Mouse (Mus musculus) bone marrow macrophage, adult 2 months (primary cell): ENCODE measurements around the gene Isx. TPM values are rescaled to one million over a fixed set of nuclear protein-coding genes. Genes with fewer than 3 reads are reported as not detected.
A peak's percentile ranks its signal among the peaks of the same experiment; 100 is the strongest.

Experiments used
- H3K27ac ChIP-seq: 2 replicates; pipeline ENCODE4 v1.5.1; 2012; ENCODE audit warnings: low read depth, low read length; ENCODE audit not compliant: insufficient read depth
- H3K4me1 ChIP-seq: 2 replicates; pipeline ENCODE4 v1.6.1; 2012; ENCODE audit warnings: low read length; ENCODE audit not compliant: control insufficient read depth, insufficient read depth
- H3K4me3 ChIP-seq: 2 replicates; pipeline ENCODE4 v1.5.1; 2012; ENCODE audit warnings: mild to moderate bottlenecking, low read length, moderate library complexity; ENCODE audit not compliant: insufficient read depth
- CTCF ChIP-seq: IDR thresholded peaks from 2 replicates; pipeline ENCODE4 v1.5.1; 2012; ENCODE audit warnings: low read depth, mild to moderate bottlenecking, low read length, moderate library complexity
- POLR2A ChIP-seq: IDR thresholded peaks from 2 replicates; pipeline ENCODE4 v1.6.1; 2012; ENCODE audit warnings: mild to moderate bottlenecking, low read depth, low read length, borderline replicate concordance
- polyA plus RNA-seq: library from polyadenylated mRNA; stranded (reverse); fragments of >200 nt; gene quantifications from 2 replicates; pipeline ENCODE4 v1.2.4, GENCODE M21; 2012; ENCODE audit not compliant: missing spikeins, insufficient read depth, insufficient read length

The Isx gene
- polyA plus RNA-seq, 1 experiment, result not detected

DNA sequence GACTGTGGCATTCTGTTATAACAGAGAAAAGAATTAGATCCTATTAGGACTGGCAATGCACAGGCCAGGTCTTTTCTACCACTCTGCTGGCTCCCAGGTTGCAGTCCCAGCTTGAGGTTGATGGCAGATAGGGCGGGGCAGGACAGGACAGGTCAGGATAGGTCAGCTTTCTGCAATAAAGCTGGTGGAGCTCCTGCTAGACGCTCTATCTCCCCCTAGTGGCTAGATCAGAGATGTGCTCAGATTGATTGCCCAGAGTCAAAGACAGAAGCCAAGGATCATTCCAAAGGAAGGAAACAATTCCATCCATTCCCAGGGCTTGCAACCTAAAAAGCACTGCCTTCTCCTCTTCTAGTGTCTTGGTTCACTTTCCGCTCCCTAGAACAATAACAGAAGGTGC, 57.8 kb downstream of the Isx start:
- Histone ChIP-seq H3K4me3 (no peak overlapping the region), H3K27ac (no peak overlapping the region), H3K4me1 (no peaks in the 10 kb centered on the region)
- TF ChIP-seq POLR2A, result no peak
- TF ChIP-seq CTCF, result no peak

DNA sequence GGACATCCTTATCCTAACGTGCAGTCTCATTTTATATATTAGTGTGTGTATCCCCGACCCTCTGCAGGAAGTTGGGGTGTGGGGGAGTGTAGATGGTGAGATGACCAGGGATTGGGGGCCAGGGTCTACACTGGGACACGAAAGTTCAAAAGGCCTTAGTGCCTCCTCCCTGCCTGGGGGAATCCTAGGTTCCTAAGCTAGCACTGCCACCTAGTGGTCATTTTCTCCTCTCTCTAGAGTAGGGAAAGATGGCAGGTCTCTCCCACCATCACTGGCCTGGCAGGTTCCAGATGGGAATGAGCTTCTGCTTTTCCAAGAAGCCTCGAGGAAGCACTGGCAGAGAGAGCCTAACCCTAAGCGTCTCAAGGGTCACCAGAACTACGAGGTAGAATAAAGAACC, 62.3 kb downstream of the Isx start:
- TF ChIP-seq POLR2A, result no peak
- TF ChIP-seq CTCF, result peak; percentile 73
- H3K27ac ChIP-seq, result no peak overlapping the region
- H3K4me3 ChIP-seq, result no peak overlapping the region
- no peaks in the 10 kb centered on the region for H3K4me1 ChIP-seq

DNA sequence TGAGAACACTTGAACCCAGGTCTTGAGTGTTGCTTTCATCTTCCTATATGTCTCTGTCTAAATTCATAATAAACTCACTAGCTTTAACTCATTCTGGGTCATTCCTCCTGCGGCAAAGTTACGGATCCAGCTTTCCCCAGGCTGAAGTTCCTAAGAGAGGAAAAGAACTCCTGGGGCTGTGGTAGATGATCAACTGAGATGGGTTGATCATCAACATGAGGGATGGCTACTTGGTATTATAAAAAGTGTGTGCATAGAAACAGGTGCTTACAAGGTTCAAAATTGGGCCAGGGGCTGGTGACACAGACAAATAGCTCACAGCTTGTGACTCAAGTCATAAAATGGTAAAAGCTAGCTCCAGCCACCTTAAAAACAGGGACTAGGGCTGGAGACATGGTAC, 63.7 kb downstream of the Isx start:
- no peaks in the 10 kb centered on the region for H3K4me1 ChIP-seq
- TF ChIP-seq POLR2A (no peak), CTCF (no peak)
- no peak overlapping the region for H3K27ac ChIP-seq
- no peak overlapping the region for H3K4me3 ChIP-seq

DNA sequence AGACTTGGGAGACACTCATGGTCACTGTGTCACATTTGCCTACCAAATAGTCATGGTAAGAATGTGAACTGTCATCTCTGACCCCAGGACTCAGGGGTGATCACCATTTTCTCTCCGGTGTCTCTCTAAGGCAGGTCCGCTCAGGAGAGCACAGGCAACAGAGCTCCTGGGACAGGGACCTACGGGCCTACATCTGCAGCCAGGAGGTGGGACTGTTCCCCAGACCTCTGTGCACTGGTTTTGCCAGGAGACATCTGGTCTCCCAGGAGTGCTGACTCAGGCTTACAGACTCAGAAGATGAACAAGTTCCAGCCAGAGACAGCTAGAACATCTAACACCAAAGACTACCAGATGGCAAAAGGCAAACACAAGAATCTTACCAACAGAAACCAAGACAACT, 69.1 kb downstream of the Isx start:
- TF ChIP-seq POLR2A, result no peak
- TF ChIP-seq CTCF, result no peak
- Histone ChIP-seq H3K27ac (no peak overlapping the region), H3K4me1 (no peaks in the 10 kb centered on the region), H3K4me3 (no peak overlapping the region)

Other genes starting within 250 kb of the Isx start
- 21.9 and 24.1 TPM in 2 replicates for gene Hmgxb4, start 120.2 kb downstream of the Isx start, polyA plus RNA-seq
- 43.3 and 44.6 TPM in 2 replicates for gene Tom1, start 160.5 kb downstream of the Isx start, polyA plus RNA-seq
- 346 and 386 TPM in 2 replicates for gene Hmox1, start 220.4 kb downstream of the Isx start, polyA plus RNA-seq
- 27.5 and 28.1 TPM in 2 replicates for gene Mcm5, start 236.4 kb downstream of the Isx start, polyA plus RNA-seq